Mouse (Mus musculus) heart, adult 2 months (tissue): Measurements from ENCODE around the gene Iqsec1.

Experiments used
- CTCF ChIP-seq: fragments of 200-600 bp; IDR thresholded peaks from 2 replicates; pipeline ENCODE4 v1.8.1; 2022; ENCODE audit warnings: antibody characterized with exemption, mild to moderate bottlenecking, moderate library complexity
- EP300 ChIP-seq: fragments of 200-500 bp; IDR thresholded peaks from 2 replicates; pipeline ENCODE4 v1.6.1; 2011; ENCODE audit warnings: low read depth, low read length, control low read depth; ENCODE audit not compliant: insufficient read depth
- POLR2A ChIP-seq: fragments of 200-500 bp; IDR thresholded peaks from 2 replicates; pipeline ENCODE4 v1.6.1; 2011; ENCODE audit warnings: mild to moderate bottlenecking, low read depth, low read length, control low read depth; ENCODE audit not compliant: insufficient read depth

- TF ChIP-seq POLR2A (no peak), EP300 (no peak), CTCF (no peak)
Observed at GRCm38 (mm10) chr6:90802058-90802457, 186.4 kb downstream of the Iqsec1 start.
